In the genomic region with DNA sequence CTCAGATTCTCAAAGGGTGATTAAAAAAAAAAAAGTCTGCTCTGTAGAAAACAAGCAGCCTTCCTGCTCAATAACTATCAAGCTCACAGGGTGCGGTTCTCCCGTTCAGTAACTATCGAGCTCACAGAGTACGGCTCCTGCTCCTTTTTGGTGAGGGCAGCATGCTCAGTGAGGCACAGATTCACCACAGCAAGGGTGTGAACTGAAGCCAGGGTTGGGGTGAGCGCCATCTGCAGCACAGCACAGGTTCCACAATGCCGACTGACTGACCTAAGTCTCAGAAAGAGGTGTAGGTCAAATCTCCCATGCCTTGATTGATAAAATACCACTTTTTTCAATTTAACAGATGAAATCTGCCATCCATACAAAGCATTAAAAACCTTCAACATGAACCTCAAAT, we compare ENCODE assay signal across 11 mouse cellular contexts.
DNase-seq lines count a peak whose midpoint lies in the region; ATAC-seq and TF ChIP-seq lines count a peak whose summit lies in the region.
"Had no signal": no experiment of that assay in that cellular context is flagged by ENCODE, and none has a peak within 500 bp of the region (broad histone marks: within the 10 kb centered on the region; RNA-seq: fewer than 3 reads in every experiment).

No protein-coding gene starts in this region.

- no peak overlapping the region for H3K9ac ChIP-seq in heart, adult 2 months (ENCODE audit: low read depth, low read length)
- no peak overlapping the region for H3K9ac ChIP-seq in liver, postnatal 0 days (replicated peaks)
- no peak overlapping the region for H3K9ac ChIP-seq in liver, embryonic 12.5 days
- H3K9ac ChIP-seq in MEL (ENCODE audit: control insufficient read depth, low read depth, low read length, poor library complexity, severe bottlenecking), result no peak overlapping the region
- H3K9ac ChIP-seq: embryonic facial prominence, embryonic 12.5 days; liver, embryonic 13.5 days had no signal

- no peak for DNase-seq in heart, adult 2 months
- no peak for DNase-seq in heart, postnatal 36 days
- DNase-seq in liver, postnatal 0 days, result no peak
- DNase-seq in MEL (ENCODE audit: low read depth, low spot score), result no peak
- DNase-seq in cerebellum, postnatal 10 days, result peak; percentile 92
- DNase-seq in thymus, postnatal 36 days, result no peak
- DNase-seq in MN1 (ENCODE audit: low spot score), result no peak
- DNase-seq: liver, embryonic 13.5 days had no signal

- no peak for TF ChIP-seq EP300 in heart, adult 2 months (IDR thresholded peaks at IDR 0.05; ENCODE audit: insufficient read depth, low read depth, low read length)
- no peak for TF ChIP-seq EP300 in liver, postnatal 0 days (IDR thresholded peaks at IDR 0.05; ENCODE audit: low read depth)
- TF ChIP-seq EP300 in MEL (IDR thresholded peaks at IDR 0.05; ENCODE audit: low read depth in 1 of 2, low read length in 2 of 2), result no peak

- H3K4me2 ChIP-seq in liver, postnatal 0 days (ENCODE audit: low read depth, low read length), result no peak overlapping the region
- H3K4me2 ChIP-seq in liver, embryonic 12.5 days, result no peak overlapping the region
- H3K4me2 ChIP-seq: embryonic facial prominence, embryonic 12.5 days; heart, embryonic 11.5 days; liver, embryonic 13.5 days had no signal

- 76% methylated on average over 6 of the region's 6 CpGs for WGBS in heart, adult 2 months
- 73% methylated on average over 6 of the region's 6 CpGs for WGBS in liver, postnatal 0 days (ENCODE audit: insufficient replicate concordance)
- WGBS in liver, embryonic 12.5 days (ENCODE audit: insufficient replicate concordance), result 66% methylated on average over 6 of the region's 6 CpGs

- H3K27ac ChIP-seq in heart, adult 2 months, result no peak overlapping the region
- no peak overlapping the region for H3K27ac ChIP-seq in liver, postnatal 0 days (ENCODE audit: low read depth)
- no peak overlapping the region for H3K27ac ChIP-seq in liver, embryonic 12.5 days
- no peak overlapping the region for H3K27ac ChIP-seq in MEL (ENCODE audit: control insufficient read depth, low read depth, low read length)
- H3K27ac ChIP-seq: embryonic facial prominence, embryonic 12.5 days; liver, embryonic 13.5 days had no signal

- peak; percentile 44 for TF ChIP-seq CTCF in heart, adult 2 months (IDR thresholded peaks at IDR 0.05)
- 0 out of 2 replicates have a peak, but pooled peaks have one; percentile 13 for TF ChIP-seq CTCF in liver, postnatal 0 days (IDR thresholded peaks at IDR 0.05; ENCODE audit: low read depth)
- TF ChIP-seq CTCF in MEL (IDR thresholded peaks at IDR 0.05 in 2 of 3, conservative IDR thresholded peaks at IDR 0.05 in 1 of 3; ENCODE audit: control insufficient read depth in 1 of 3, insufficient read depth in 1 of 3, low read depth in 2 of 3, low read length in 3 of 3, poor library complexity in 1 of 3, severe bottlenecking in 1 of 3), result peak in 2 of 3 experiments; percentile 40 to 55; a peak in 4 of 6 replicates

- H3K4me1 ChIP-seq in heart, adult 2 months (ENCODE audit: control insufficient read depth, insufficient read depth, low read length), result no peaks in the 10 kb centered on the region
- no peaks in the 10 kb centered on the region for H3K4me1 ChIP-seq in liver, postnatal 0 days (ENCODE audit: insufficient read depth)
- peaks cover 5% of the 10 kb centered on the region; the same call in 1 of the 2 replicates for H3K4me1 ChIP-seq in liver, embryonic 12.5 days
- 0 out of 4 replicates have a peak, but pooled peaks cover 0 to 3% of the 10 kb centered on the region in 2 experiments for H3K4me1 ChIP-seq in MEL (ENCODE audit: control insufficient read depth in 1 of 2, insufficient read depth in 2 of 2, low read length in 2 of 2)
- H3K4me1 ChIP-seq: liver, embryonic 13.5 days had no signal

- no peaks in the 10 kb centered on the region for H3K79me2 ChIP-seq in heart, adult 2 months (replicated peaks; ENCODE audit: control insufficient read depth, insufficient read depth, low read length)
- H3K79me2 ChIP-seq in MEL (ENCODE audit: control insufficient read depth, insufficient read depth, low read length, poor library complexity), result no peaks in the 10 kb centered on the region

- H3K27me3 ChIP-seq in heart, adult 2 months (ENCODE audit: control insufficient read depth, insufficient read depth, low read length), result no peaks in the 10 kb centered on the region
- H3K27me3 ChIP-seq in liver, postnatal 0 days (ENCODE audit: insufficient read depth, low read length), result no peaks in the 10 kb centered on the region
- H3K27me3 ChIP-seq in liver, embryonic 12.5 days (replicated peaks), result no peaks in the 10 kb centered on the region
- no peaks in the 10 kb centered on the region for H3K27me3 ChIP-seq in MEL (ENCODE audit: control insufficient read depth in 1 of 2, insufficient read depth in 2 of 2, low read length in 2 of 2)
- H3K27me3 ChIP-seq: embryonic facial prominence, embryonic 12.5 days; liver, embryonic 13.5 days had no signal

- no peak overlapping the region for H3K4me3 ChIP-seq in heart, adult 2 months
- H3K4me3 ChIP-seq in liver, postnatal 0 days (ENCODE audit: low read depth, low read length), result no peak overlapping the region
- H3K4me3 ChIP-seq in liver, embryonic 12.5 days, result no peak overlapping the region
- H3K4me3 ChIP-seq in MEL (ENCODE audit: control insufficient read depth in 1 of 2, insufficient read depth in 1 of 2, low read depth in 2 of 2, low read length in 2 of 2), result no peak overlapping the region
- H3K4me3 ChIP-seq: embryonic facial prominence, embryonic 12.5 days; liver, embryonic 13.5 days had no signal

- intact Hi-C loops in heart, adult 2 months (cut with DNase I), result no loop called here
- intact Hi-C loops in heart, postnatal 36 days (cut with DNase I), result no loop called here

- H3K36me3 ChIP-seq in heart, adult 2 months (ENCODE audit: control insufficient read depth, insufficient read depth, low read length), result no peaks in the 10 kb centered on the region
- H3K36me3 ChIP-seq in liver, postnatal 0 days (replicated peaks; ENCODE audit: insufficient read depth, low read length), result 0 out of 2 replicates have a peak, but pooled peaks cover 3% of the 10 kb centered on the region
- no peaks in the 10 kb centered on the region for H3K36me3 ChIP-seq in liver, embryonic 12.5 days
- peaks cover 0 to 6% of the 10 kb centered on the region in 2 experiments; a peak in 3 of 4 replicates for H3K36me3 ChIP-seq in MEL (ENCODE audit: control insufficient read depth in 1 of 2, insufficient read depth in 2 of 2, low read length in 2 of 2)
- H3K36me3 ChIP-seq: embryonic facial prominence, embryonic 12.5 days; liver, embryonic 13.5 days had no signal

- no peak for ATAC-seq in liver, postnatal 0 days
- ATAC-seq in liver, embryonic 12.5 days, result no peak

- peak; percentile 5; the same call in 1 of the 2 replicates for TF ChIP-seq RAD21 in MEL (IDR thresholded peaks at IDR 0.05; ENCODE audit: low read depth, low read length)

- H3K9me3 ChIP-seq in liver, postnatal 0 days (ENCODE audit: low read length), result no peaks in the 10 kb centered on the region
- H3K9me3 ChIP-seq in liver, embryonic 12.5 days (replicated peaks), result no peaks in the 10 kb centered on the region
- no peaks in the 10 kb centered on the region for H3K9me3 ChIP-seq in MEL (replicated peaks; ENCODE audit: insufficient read depth, low read length)
- H3K9me3 ChIP-seq: embryonic facial prominence, embryonic 12.5 days; liver, embryonic 13.5 days had no signal

- no peak for TF ChIP-seq POLR2A in heart, adult 2 months (IDR thresholded peaks at IDR 0.05; ENCODE audit: insufficient read depth, low read depth, low read length)
- TF ChIP-seq POLR2A in MEL (IDR thresholded peaks at IDR 0.05; ENCODE audit: control insufficient read depth in 1 of 2, insufficient read depth in 1 of 2, low read depth in 1 of 2, low read length in 2 of 2, poor library complexity in 1 of 2), result no peak

TF ChIP-seq in MEL, 35 proteins besides CTCF, POLR2A, EP300 and RAD21:
- TF ChIP-seq SMC3 (IDR thresholded peaks at IDR 0.05; ENCODE audit: low read depth, low read length), result peak; percentile 29
- no peak for TF ChIP-seq SIN3A (IDR thresholded peaks at IDR 0.05; ENCODE audit: low read length)

Comparison
In these comparisons a context has a peak if more than half of its experiments do, and no peak if none do; other contexts are left out.
1. DNase-seq: peak in cerebellum, postnatal 10 days (2 of 2); none in heart, adult 2 months (0 of 2), heart, postnatal 36 days (0 of 2), liver, postnatal 0 days (single experiment), MEL (single experiment), thymus, postnatal 36 days (0 of 2) and MN1 (single experiment).
2. Peak in every context shown above with its lines, with median percentiles within 50 percentile points of each other: CTCF ChIP-seq.